Mouse (Mus musculus) heart, embryonic 12.5 days (tissue): ENCODE data around the gene Hikeshi. TPM values are rescaled to one million over a fixed set of nuclear protein-coding genes. Genes with fewer than 3 reads are reported as not detected.
A peak's percentile ranks its signal among the peaks of the same experiment; 100 is the strongest.

Experiments used
- ATAC-seq: fragments of 200-750 bp; cut with Nextera tagmentation; 2 replicates; pipeline ENCODE4 v1.8.0; 2017; ENCODE audit warnings: moderate TSS enrichment, moderate library complexity; ENCODE audit not compliant: insufficient number of reproducible peaks, low FRiP score
- H3K27ac ChIP-seq: fragments of 300-500 bp; sonication (generic); 2 replicates; pipeline ENCODE4 v1.5.1; 2016; ENCODE audit warnings: mild to moderate bottlenecking, moderate library complexity; ENCODE audit not compliant: poor library complexity, severe bottlenecking
- H3K27me3 ChIP-seq: fragments of 300-500 bp; sonication (generic); replicated peaks from 2 replicates; pipeline ENCODE4 v1.6.1; 2016; ENCODE audit warnings: mild to moderate bottlenecking, moderate library complexity
- H3K36me3 ChIP-seq: fragments of 300-500 bp; sonication (generic); 2 replicates; pipeline ENCODE4 v1.6.1; 2016; ENCODE audit warnings: mild to moderate bottlenecking, moderate library complexity
- H3K4me1 ChIP-seq: fragments of 300-500 bp; sonication (generic); replicated peaks from 2 replicates; pipeline ENCODE4 v1.6.1; 2016; ENCODE audit warnings: mild to moderate bottlenecking
- H3K4me2 ChIP-seq: fragments of 300-500 bp; sonication (generic); 2 replicates; pipeline ENCODE4 v1.6.1; 2016; ENCODE audit warnings: mild to moderate bottlenecking, moderate library complexity
- H3K4me3 ChIP-seq: fragments of 300-500 bp; sonication (generic); 2 replicates; pipeline ENCODE4 v1.5.1; 2016; ENCODE audit warnings: mild to moderate bottlenecking
- H3K9ac ChIP-seq: fragments of 300-500 bp; sonication (generic); 2 replicates; pipeline ENCODE4 v1.6.1; 2016; ENCODE audit warnings: mild to moderate bottlenecking, moderate library complexity
- H3K9me3 ChIP-seq: fragments of 300-500 bp; sonication (generic); replicated peaks from 2 replicates; pipeline ENCODE4 v1.6.1; 2016; ENCODE audit warnings: mild to moderate bottlenecking, moderate library complexity
- WGBS: fragments of 180-500 bp; shearing (Covaris S2); methylation state at CpG from one replicate; pipeline ENCODE4 v1.1.7; 2016; 5-methylcytosine and 5-hydroxymethylcytosine counted together
- polyA plus RNA-seq: library from polyadenylated mRNA; unstranded; fragments of >200 nt; fragmentation: Nextera tagmentation; extraction: Ambion mirVana; gene quantifications from 2 replicates; pipeline ENCODE4 v1.2.1, GENCODE M21; 2016

Gene Hikeshi
- polyA plus RNA-seq, 1 experiment from 2014 or later, result 112 TPM

DNA sequence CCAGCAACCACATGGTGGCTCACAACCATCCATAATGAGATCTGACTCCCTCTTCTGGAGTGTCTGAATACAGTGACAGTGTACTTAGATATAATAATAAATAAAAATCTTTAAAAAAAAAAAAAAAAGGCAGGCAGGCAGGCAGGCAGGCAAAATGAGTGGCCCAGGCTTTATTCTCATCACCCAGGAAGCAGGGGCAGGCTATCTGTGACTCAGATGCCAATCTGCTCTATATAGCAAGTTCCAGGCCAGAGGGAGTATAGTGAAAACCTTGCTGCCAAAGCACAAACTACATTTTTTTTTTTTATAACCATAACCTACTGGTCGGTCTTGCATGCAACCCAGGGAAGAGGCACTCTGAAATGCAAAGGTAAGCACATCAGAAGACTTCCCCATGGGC is 25.8 kb upstream of the Hikeshi start:
- Histone ChIP-seq H3K4me2 (no peak overlapping the region), H3K4me3 (no peak overlapping the region), H3K36me3 (peaks cover 77% of the 10 kb centered on the region), H3K9ac (no peak overlapping the region), H3K9me3 (no peaks in the 10 kb centered on the region), H3K27ac (no peak overlapping the region), H3K4me1 (no peaks in the 10 kb centered on the region), H3K27me3 (no peaks in the 10 kb centered on the region)
- 93% methylated on average over 1 of the region's 1 CpGs for whole genome bisulfite sequencing
- no peak for ATAC-seq

GRCm38 (mm10) chr7:89963135-89963534 is 22.1 kb upstream of the Hikeshi start:
- Histone ChIP-seq H3K4me3 (no peak overlapping the region), H3K9me3 (no peaks in the 10 kb centered on the region), H3K4me1 (no peaks in the 10 kb centered on the region), H3K36me3 (peaks cover 68% of the 10 kb centered on the region), H3K9ac (no peak overlapping the region), H3K27me3 (no peaks in the 10 kb centered on the region), H3K4me2 (no peak overlapping the region), H3K27ac (no peak overlapping the region)
- ATAC-seq, result no peak

DNA sequence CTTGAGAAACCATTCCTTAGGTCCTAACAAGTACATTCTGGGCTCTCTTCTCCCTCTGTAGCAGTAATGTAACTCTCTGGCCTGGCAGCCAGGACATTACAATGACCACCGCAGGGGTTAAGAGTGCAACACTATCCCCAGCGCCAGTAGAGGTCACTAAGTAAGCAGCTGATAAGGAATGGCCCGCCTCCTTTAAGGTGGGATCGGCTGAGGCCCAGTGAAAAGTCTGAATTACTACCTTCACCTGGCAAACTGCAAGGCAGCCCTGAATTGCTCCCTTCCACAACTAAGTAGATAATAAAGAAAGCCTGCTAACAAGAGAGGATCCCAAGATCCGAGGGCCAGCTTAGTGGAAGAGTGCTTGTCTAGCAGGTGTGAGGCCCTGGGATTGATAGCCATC is 16.3 kb upstream of the Hikeshi start:
- no peak for ATAC-seq
- H3K4me1 ChIP-seq, result peaks cover 11% of the 10 kb centered on the region; the same call in 1 of the 2 replicates
- no peaks in the 10 kb centered on the region for H3K27me3 ChIP-seq
- H3K27ac ChIP-seq, result no peak overlapping the region
- peaks cover 59% of the 10 kb centered on the region for H3K36me3 ChIP-seq
- WGBS, result 28% methylated on average over 5 of the region's 5 CpGs
- H3K9me3 ChIP-seq, result no peaks in the 10 kb centered on the region
- H3K9ac ChIP-seq, result no peak overlapping the region
- no peak overlapping the region for H3K4me2 ChIP-seq
- H3K4me3 ChIP-seq, result no peak overlapping the region

DNA sequence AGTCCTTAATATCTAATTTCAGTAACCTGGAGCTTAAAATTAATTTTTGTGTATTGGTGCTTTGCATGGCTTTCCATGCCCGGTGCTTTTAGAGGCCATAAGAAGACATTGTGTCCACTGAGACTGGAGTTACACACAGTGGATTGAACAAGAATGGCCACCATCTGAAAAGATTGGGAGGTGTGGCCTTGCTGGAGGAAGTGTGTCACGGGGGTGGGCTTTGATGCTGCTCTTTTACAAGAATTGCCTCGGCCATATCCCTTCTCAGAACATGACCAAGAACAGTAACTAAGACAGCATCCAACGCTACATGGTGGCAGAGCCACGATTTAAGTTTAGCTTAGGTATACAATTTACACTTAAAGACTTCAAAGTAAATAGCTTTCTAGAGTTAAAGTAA is 13.3 kb upstream of the Hikeshi start:
- ATAC-seq, result no peak
- H3K4me1 ChIP-seq, result peaks cover 11% of the 10 kb centered on the region; the same call in 1 of the 2 replicates
- H3K36me3 ChIP-seq, result peaks cover 43% of the 10 kb centered on the region
- no peaks in the 10 kb centered on the region for H3K27me3 ChIP-seq
- H3K9me3 ChIP-seq, result no peaks in the 10 kb centered on the region
- no peak overlapping the region for H3K27ac ChIP-seq
- H3K9ac ChIP-seq, result no peak overlapping the region
- no peak overlapping the region for H3K4me3 ChIP-seq
- no peak overlapping the region for H3K4me2 ChIP-seq
- WGBS, result 88% methylated on average over 5 of the region's 5 CpGs

DNA sequence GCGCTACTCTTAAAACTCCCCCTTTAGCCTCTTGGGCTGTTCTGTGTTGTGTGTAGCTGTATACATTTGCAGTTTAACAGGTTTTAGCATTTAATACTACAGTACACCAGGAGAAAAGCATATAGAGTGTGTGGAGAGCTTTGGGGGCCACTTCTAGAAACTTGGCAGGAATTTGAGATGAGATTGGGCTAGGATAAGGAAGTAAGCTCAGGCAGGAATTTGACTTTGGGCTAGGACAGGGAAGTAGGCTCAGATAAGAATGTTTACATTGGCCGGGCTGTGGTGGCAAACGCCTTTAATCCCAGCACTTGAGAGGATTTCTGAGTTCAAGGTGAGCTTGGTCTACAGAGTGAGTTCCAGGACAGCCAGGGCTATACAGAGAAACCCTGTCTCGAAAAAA is 8.4 kb upstream of the Hikeshi start:
- no peaks in the 10 kb centered on the region for H3K4me1 ChIP-seq
- no peak overlapping the region for H3K27ac ChIP-seq
- H3K4me2 ChIP-seq, result no peak overlapping the region
- no peak for ATAC-seq
- H3K9me3 ChIP-seq, result no peaks in the 10 kb centered on the region
- H3K36me3 ChIP-seq, result peaks cover 8% of the 10 kb centered on the region
- no peak overlapping the region for H3K9ac ChIP-seq
- 53% methylated on average over 4 of the region's 4 CpGs for WGBS
- H3K27me3 ChIP-seq, result no peaks in the 10 kb centered on the region
- no peak overlapping the region for H3K4me3 ChIP-seq

DNA sequence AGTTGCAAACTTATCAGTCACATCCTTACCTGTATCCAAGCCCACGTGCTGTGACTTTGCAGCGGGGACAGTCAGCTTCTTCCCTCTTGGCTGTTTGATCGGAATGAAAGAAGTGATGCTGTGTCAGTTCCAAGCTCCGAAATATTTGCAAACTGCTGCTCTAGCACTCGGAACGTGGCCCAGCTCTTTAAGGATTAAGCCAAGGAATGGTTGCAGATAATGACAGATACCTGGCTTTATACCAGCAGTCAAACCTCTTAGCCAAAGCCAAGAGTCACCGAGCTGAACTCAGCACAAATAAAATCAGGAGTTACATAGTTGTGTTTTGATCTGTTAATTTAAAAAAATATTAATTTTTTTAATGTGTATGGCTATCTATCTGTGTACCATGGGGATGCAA is 7.0 kb upstream of the Hikeshi start:
- H3K4me1 ChIP-seq, result no peaks in the 10 kb centered on the region
- ATAC-seq, result no peak
- no peaks in the 10 kb centered on the region for H3K36me3 ChIP-seq
- H3K9ac ChIP-seq, result no peak overlapping the region
- no peaks in the 10 kb centered on the region for H3K27me3 ChIP-seq
- no peak overlapping the region for H3K27ac ChIP-seq
- H3K4me2 ChIP-seq, result no peak overlapping the region
- WGBS, result 73% methylated on average over 7 of the region's 7 CpGs
- H3K9me3 ChIP-seq, result no peaks in the 10 kb centered on the region
- H3K4me3 ChIP-seq, result no peak overlapping the region

- Histone ChIP-seq H3K4me2 (peak overlapping the region; percentile 73), H3K4me1 (peaks cover 9% of the 10 kb centered on the region), H3K36me3 (peaks cover 2% of the 10 kb centered on the region), H3K27me3 (no peaks in the 10 kb centered on the region), H3K27ac (no peak overlapping the region), H3K9me3 (no peaks in the 10 kb centered on the region), H3K9ac (peak overlapping the region; percentile 78), H3K4me3 (peak overlapping the region; percentile 70)
- WGBS, result 62% methylated on average over 15 of the region's 15 CpGs
- ATAC-seq, result no peak
Measured at GRCm38 (mm10) chr7:89939497-89940353, 1.3 kb downstream of the Hikeshi start.

DNA sequence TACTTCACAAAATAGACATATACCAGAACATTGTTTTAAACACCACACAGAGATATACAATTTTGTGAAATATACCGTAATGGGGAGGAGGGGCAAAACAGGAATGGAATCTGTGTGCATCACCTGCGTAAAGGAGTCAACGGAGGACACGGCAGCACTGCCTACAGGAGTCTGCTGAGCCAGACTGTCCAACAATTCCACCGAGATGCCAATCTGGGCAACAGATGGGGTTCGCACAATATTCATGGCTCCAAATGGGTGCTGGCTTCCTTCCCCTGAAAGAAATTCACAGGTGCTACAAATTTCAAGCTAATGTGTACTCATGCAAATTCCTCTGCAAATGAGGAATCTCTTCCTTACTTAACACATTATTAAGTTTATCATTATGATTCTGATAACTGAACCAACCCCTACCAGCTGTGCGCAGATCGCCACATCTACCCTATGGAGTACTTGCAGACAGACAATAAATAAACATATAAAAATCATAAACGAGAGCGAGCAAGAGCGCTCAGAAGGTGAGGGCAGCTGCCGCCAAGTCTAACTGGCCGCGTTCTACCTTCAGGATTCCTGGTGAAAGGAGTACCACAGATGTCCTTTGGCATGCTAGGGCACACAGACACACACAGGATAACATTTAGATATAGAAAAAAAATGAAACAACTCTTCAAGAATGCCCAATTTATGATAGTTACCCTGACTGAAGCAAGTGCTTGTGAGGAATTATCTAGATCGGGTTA is 17.4 kb downstream of the Hikeshi start:
- H3K9ac ChIP-seq, result no peak overlapping the region
- no peaks in the 10 kb centered on the region for H3K9me3 ChIP-seq
- no peak overlapping the region for H3K27ac ChIP-seq
- no peaks in the 10 kb centered on the region for H3K4me1 ChIP-seq
- peaks cover 26% of the 10 kb centered on the region for H3K36me3 ChIP-seq
- no peak for ATAC-seq
- H3K4me2 ChIP-seq, result no peak overlapping the region
- H3K27me3 ChIP-seq, result no peaks in the 10 kb centered on the region
- no peak overlapping the region for H3K4me3 ChIP-seq
- 94% methylated on average over 15 of the region's 15 CpGs for WGBS

- peaks cover 32% of the 10 kb centered on the region for H3K36me3 ChIP-seq
- no peak overlapping the region for H3K27ac ChIP-seq
- no peaks in the 10 kb centered on the region for H3K27me3 ChIP-seq
- no peaks in the 10 kb centered on the region for H3K9me3 ChIP-seq
- no peaks in the 10 kb centered on the region for H3K4me1 ChIP-seq
- no peak for ATAC-seq
- no peak overlapping the region for H3K9ac ChIP-seq
- no peak overlapping the region for H3K4me3 ChIP-seq
- H3K4me2 ChIP-seq, result no peak overlapping the region
- 81% methylated on average over 4 of the region's 4 CpGs for WGBS
Measured at GRCm38 (mm10) chr7:89917776-89918175, 23.2 kb downstream of the Hikeshi start.

DNA sequence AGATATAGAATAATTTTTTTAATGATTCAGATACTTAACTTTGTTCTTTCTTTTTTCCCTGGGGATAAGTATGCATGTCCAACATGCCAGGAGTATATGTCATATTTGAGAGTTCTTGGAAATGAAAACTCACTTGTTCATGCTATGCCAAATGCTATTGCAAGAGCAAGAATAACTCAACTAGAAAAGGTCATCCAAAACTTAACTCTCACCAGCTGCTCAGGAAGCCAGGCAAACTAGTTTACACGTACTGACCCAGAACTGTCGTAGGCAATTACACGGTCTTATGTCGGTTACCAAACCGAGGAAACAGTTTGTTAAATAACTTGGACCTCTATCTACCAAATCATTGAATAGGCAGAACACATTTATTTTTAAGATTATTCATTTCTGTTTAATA is 24.3 kb downstream of the Hikeshi start:
- ATAC-seq, result no peak

GRCm38 (mm10) chr7:89913432-89914158 is 27.4 kb downstream of the Hikeshi start:
- Histone ChIP-seq H3K27ac (no peak overlapping the region), H3K27me3 (no peaks in the 10 kb centered on the region), H3K9me3 (no peaks in the 10 kb centered on the region), H3K4me2 (no peak overlapping the region), H3K9ac (no peak overlapping the region), H3K4me3 (no peak overlapping the region), H3K4me1 (no peaks in the 10 kb centered on the region), H3K36me3 (peaks cover 22% of the 10 kb centered on the region)
- WGBS, result 83% methylated on average over 3 of the region's 3 CpGs
- ATAC-seq, result no peak

More for the DNA sequence above, 24.3 kb downstream of the Hikeshi start:
- no peak overlapping the region for H3K9ac ChIP-seq
- no peaks in the 10 kb centered on the region for H3K27me3 ChIP-seq
- H3K4me1 ChIP-seq, result no peaks in the 10 kb centered on the region
- H3K4me3 ChIP-seq, result no peak overlapping the region
- H3K9me3 ChIP-seq, result no peaks in the 10 kb centered on the region
- no peak overlapping the region for H3K4me2 ChIP-seq
- H3K27ac ChIP-seq, result no peak overlapping the region
- 96% methylated on average over 5 of the region's 5 CpGs for WGBS
- H3K36me3 ChIP-seq, result peaks cover 32% of the 10 kb centered on the region
